ENCODE assay signal across 11 mouse cellular contexts in the genomic region with DNA sequence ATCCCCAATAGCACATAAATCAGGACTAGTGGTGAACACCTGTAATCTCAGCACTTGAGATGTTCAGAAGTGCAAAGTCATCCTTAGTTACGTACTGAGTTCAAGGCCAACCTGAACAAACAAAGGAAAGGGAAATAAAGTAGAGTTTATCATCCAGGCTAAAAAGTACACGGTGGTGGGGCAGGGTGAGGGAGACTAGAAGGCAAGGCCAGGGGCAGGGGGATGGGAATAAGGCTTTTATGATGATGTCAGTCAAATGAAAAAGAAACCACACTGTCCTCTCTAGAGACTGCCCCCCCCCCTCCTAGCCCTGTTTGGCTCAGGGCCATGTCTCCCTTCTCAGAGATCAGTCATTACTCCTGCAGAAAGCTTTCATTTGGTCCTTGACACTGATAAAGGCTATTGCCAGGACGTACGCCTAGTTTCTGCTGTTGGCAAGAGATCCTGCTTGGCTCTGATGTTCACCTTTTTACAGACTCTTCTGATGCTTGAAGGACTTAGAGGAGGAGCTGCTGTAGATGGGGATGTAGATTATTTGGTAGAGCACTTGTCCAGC. TPM values are rescaled to one million over a fixed set of nuclear protein-coding genes. Genes with fewer than 3 reads are reported as not detected.
A peak's percentile ranks its signal among the peaks of the same experiment; 100 is the strongest.
DNase-seq lines count a peak whose midpoint lies in the region; ATAC-seq lines count a peak whose summit lies in the region.
"Had no signal": no experiment of that assay in that cellular context is flagged by ENCODE, and none has a peak within 500 bp of the region (broad histone marks: within the 10 kb centered on the region; RNA-seq: fewer than 3 reads in every experiment).

No protein-coding gene starts in this region.

- no peak overlapping the region for H3K4me2 ChIP-seq in neural tube, embryonic 13.5 days

- no peaks in the 10 kb centered on the region for H3K27me3 ChIP-seq in neural tube, embryonic 13.5 days
- H3K27me3 ChIP-seq in splenic B cell, adult 2 months (ENCODE audit: control insufficient read depth, insufficient read depth, low read length, poor library complexity, severe bottlenecking) = no peaks in the 10 kb centered on the region

- intact Hi-C loops in heart, postnatal 36 days (cut with DNase I) = no loop called here
- intact Hi-C loops in left cerebral cortex, postnatal 14 days (cut with DNase I) = no loop called here

- peaks cover 46% of the 10 kb centered on the region for H3K4me1 ChIP-seq in neural tube, embryonic 13.5 days (replicated peaks)

- DNase-seq in heart, adult 11 months = peak; percentile 88
- no peak for DNase-seq in heart, postnatal 36 days
- no peak for DNase-seq in neural tube, embryonic 10.5 days (ENCODE audit: extremely low spot score, low spot score)
- DNase-seq in adrenal gland, postnatal 25 days = peak; percentile 65
- DNase-seq in splenic B cell, adult 2 months (ENCODE audit: low read depth, low spot score) = peak; percentile 32
- DNase-seq in right cerebral cortex, postnatal 4 days = no peak
- DNase-seq in left cerebral cortex, postnatal 14 days (ENCODE audit: low spot score in 2 of 2) = no peak
- DNase-seq: cerebellum, adult 11 months; layer of hippocampus, postnatal 36 days had no signal

- H3K9ac ChIP-seq in neural tube, embryonic 13.5 days = 0 out of 2 replicates have a peak overlapping the region, but pooled peaks have one; percentile 99

- H3K9me3 ChIP-seq in neural tube, embryonic 13.5 days = no peaks in the 10 kb centered on the region
- H3K9me3 ChIP-seq: midbrain, embryonic 12.5 days had no signal

- no peak for ATAC-seq in neural tube, embryonic 13.5 days (ENCODE audit: low read depth)

- WGBS in neural tube, embryonic 13.5 days = 71% methylated on average over 4 of the region's 4 CpGs

- H3K4me3 ChIP-seq in neural tube, embryonic 13.5 days = no peak overlapping the region

- H3K27ac ChIP-seq in neural tube, embryonic 13.5 days (replicated peaks) = peak overlapping the region; percentile 95; the same call in 1 of the 2 replicates

- H3K36me3 ChIP-seq in neural tube, embryonic 13.5 days = no peaks in the 10 kb centered on the region
- no peaks in the 10 kb centered on the region for H3K36me3 ChIP-seq in splenic B cell, adult 2 months (ENCODE audit: control insufficient read depth, insufficient read depth, low read length, poor library complexity, severe bottlenecking)
- H3K36me3 ChIP-seq: midbrain, embryonic 12.5 days had no signal

RNA-seq across cellular contexts. Expression of gene Hacd3, which starts 1.2 kb away (rescaled TPM):
- total RNA-seq in heart, postnatal 36 days (2021) = 10 to 100 TPM; 17.3 to 18.6 TPM
- polyA plus RNA-seq in neural tube, embryonic 13.5 days (2015; fragmentation: Nextera tagmentation; extraction: Ambion mirVana) = 203 and 214 TPM in 2 replicates
- total RNA-seq in adrenal gland, postnatal 25 days (2021) = 290 and 361 TPM in 2 replicates
- total RNA-seq in left cerebral cortex, postnatal 14 days (2021) = 100 to 1,000 TPM; 177 TPM

RNA-seq across cellular contexts. Expression of gene Dpp8, which starts 9.6 kb away (rescaled TPM):
- 10 to 100 TPM; 58.1 to 64.9 TPM for total RNA-seq in heart, postnatal 36 days (2021)
- 37.4 and 39.3 TPM in 2 replicates for polyA plus RNA-seq in neural tube, embryonic 13.5 days (2015; fragmentation: Nextera tagmentation; extraction: Ambion mirVana)
- 93.5 and 97.9 TPM in 2 replicates for total RNA-seq in adrenal gland, postnatal 25 days (2021)
- 100 to 1,000 TPM; 134 to 141 TPM for total RNA-seq in left cerebral cortex, postnatal 14 days (2021)

Comparison
In these comparisons a context has a peak if more than half of its experiments do, and no peak if none do; other contexts are left out.
1. DNase-seq: peak in heart, adult 11 months (single experiment), adrenal gland, postnatal 25 days (single experiment) and splenic B cell, adult 2 months (single experiment); none in heart, postnatal 36 days (0 of 2), neural tube, embryonic 10.5 days (single experiment), right cerebral cortex, postnatal 4 days (single experiment) and left cerebral cortex, postnatal 14 days (0 of 2).
2. RNA of gene Hacd3, which starts 1.2 kb away (total RNA-seq): 290 to 361 TPM in adrenal gland, postnatal 25 days and 177 TPM in left cerebral cortex, postnatal 14 days; 17.3 to 18.6 TPM in heart, postnatal 36 days; every median in the first group is over 4 times any median in the second.